Mouse (Mus musculus) mouse trophoblast stem cell (cell line): Measurements from ENCODE around the gene Ifi44.

Source experiments
- in situ Hi-C, 2 experiments: fragments of 300-500 bp; cut with MseI, MboI; formaldehyde crosslinking; loops; 2 replicates in 1 of 2; 3 replicates in 1 of 2; pipeline ENCODE4 v1.15.1; 2025

The Ifi44 gene

DNA sequence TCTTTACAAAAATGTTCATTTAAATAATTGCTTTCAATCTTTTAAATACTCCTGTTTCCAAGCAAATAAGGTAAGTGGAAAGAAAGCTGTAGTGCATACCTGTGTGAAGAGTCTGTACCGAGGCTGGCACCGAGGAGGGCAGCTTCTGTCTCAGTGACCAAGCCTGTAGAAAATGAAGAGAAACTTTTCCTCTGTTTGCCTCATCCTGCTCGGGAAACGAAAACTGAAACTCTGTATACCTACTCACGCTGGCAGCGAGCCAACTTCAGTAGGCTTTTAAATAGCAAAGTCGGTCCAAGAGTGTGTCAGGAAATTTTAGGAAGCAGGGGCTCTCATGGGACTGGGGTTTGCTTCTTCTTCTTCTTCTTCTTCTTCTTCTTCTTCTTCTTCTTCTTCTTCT, at the start of gene Ifi44:
TSS of gene Ifi44 (minus strand) at position 224 of the 400 bp plus-strand sequence.
- in situ Hi-C loops = no loop called here

- in situ Hi-C loops = no loop called here
Measured at GRCm38 (mm10) chr3:151788622-151789021, 38.9 kb upstream of the Ifi44 start.

DNA sequence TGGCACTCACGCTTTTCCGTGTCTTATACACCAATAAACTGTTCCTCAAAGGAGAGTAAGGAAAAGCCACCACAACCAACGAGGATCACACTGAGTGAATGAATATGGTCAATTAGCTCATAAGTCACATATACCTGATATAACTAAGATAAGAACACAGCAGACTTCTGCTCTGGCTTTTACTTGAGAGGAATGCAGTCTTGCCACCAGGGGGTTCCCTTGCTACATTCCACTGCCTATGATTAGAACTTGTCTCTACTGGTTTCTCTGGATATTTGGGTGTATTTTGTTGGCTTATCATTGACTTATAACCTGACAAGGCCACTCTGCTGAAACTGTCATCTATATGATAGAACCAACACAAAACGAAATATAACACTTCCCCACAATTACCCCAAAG, 25.3 kb upstream of the Ifi44 start:
- in situ Hi-C loops = loop anchor here in 1 of 2 experiments (10.0 kb wide), 1 partner anchor 60 kb away; no protein-coding TSS in a partner anchor

- in situ Hi-C loops = loop anchor here in 1 of 2 experiments (10.0 kb wide), 1 partner anchor 56 kb away; no protein-coding TSS in a partner anchor
Measured at GRCm38 (mm10) chr3:151771074-151771473, 21.3 kb upstream of the Ifi44 start.

DNA sequence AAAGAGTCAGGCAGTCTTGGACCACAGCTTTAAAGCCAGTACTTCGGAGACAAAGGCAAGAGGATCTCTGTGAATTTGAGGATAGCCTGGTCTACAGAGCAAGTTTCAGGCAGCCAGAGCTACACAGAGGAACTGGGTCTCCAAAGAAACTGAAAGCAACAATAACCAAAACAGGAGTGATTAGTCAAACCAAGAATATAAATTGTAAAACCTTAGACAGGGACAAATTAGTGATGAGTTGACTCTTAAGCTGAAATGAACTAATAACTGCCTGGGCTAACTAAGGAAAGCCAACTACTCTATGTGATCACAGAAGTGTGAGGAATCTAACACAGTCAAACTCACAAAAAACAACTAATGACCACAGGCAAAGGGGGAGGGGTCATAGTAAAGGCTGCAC, 1.2 kb downstream of the Ifi44 start:
- in situ Hi-C loops = no loop called here

DNA sequence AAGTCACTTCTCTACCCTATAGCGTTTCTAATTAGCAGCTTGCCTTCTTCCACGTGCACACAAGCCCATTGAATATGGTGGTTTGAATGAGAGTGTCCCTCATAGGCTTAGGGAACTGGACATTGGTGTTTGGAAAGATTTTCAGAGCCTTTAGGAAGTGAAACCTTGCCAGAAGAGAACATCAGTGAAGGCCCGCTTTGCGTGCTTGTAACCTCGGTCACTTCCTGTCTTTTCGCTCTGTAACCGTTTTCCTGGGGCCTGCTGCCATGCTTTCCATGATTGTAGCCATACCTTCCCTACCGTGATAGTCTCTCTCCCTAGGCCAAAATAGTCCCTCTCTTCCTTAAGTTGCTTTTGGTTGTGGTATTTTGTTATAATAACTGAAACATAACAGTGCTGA, 3.7 kb downstream of the Ifi44 start:
- in situ Hi-C loops = no loop called here

- in situ Hi-C loops = no loop called here
Measured at GRCm38 (mm10) chr3:151742223-151742622, 7.5 kb downstream of the Ifi44 start.

- in situ Hi-C loops = loop anchor here in 1 of 2 experiments (10.0 kb wide), 1 partner anchor 59 kb away; no protein-coding TSS in a partner anchor
Measured at GRCm38 (mm10) chr3:151716246-151716645, 33.5 kb downstream of the Ifi44 start.

DNA sequence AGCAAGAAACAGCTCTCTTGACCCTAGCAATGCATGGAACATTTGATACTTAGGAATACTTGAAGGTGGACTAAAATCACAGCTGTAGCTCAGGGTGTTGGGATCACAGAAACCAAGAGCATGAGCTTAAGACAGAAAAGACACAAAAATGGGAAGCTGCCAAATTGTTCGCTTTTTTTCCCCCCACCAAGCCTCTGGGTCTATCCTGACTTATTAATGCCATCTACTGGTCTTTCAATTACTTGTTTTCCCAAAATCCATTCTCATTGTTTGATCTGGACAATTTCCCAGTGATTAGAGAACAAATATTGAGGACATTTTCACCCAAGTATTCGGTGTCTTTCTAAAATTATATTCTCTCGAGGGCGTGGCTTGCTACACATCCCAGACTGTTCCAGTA, 42.4 kb downstream of the Ifi44 start:
- in situ Hi-C loops = no loop called here
